Mouse (Mus musculus) mature B cell (primary cell): ENCODE data around the gene Gramd2.

Experiments
- in situ Hi-C: fragments of 300-500 bp; cut with MboI; formaldehyde crosslinking; loops from 2 replicates; pipeline ENCODE4 v1.14.3; 2019

Gramd2 gene

GRCm38 (mm10) chr9:59679678-59680533, at the start of gene Gramd2:
Gramd2 (plus strand) TSS chr9:59680144.
- in situ Hi-C loops, result no loop called here

- in situ Hi-C loops, result no loop called here
These were observed 41.6 kb upstream of the Gramd2 start for GRCm38 (mm10) chr9:59638372-59638771.

- in situ Hi-C loops, result no loop called here
These were observed 40.0 kb upstream of the Gramd2 start for GRCm38 (mm10) chr9:59639936-59640335.

GRCm38 (mm10) chr9:59641320-59641719, 38.6 kb upstream of the Gramd2 start:
- in situ Hi-C loops, result no loop called here

- in situ Hi-C loops, result no loop called here
These were observed 30.0 kb upstream of the Gramd2 start for GRCm38 (mm10) chr9:59649911-59650310.

- in situ Hi-C loops, result no loop called here
These were observed 26.6 kb upstream of the Gramd2 start for GRCm38 (mm10) chr9:59653371-59653770.

GRCm38 (mm10) chr9:59654450-59654983, 25.4 kb upstream of the Gramd2 start:
- in situ Hi-C loops, result no loop called here

GRCm38 (mm10) chr9:59655958-59656634, 23.8 kb upstream of the Gramd2 start, which contains the start of gene Pkm:
Pkm (plus strand) TSS chr9:59656368.
- in situ Hi-C loops, result no loop called here

- in situ Hi-C loops, result no loop called here
These were observed 23.0 kb upstream of the Gramd2 start for GRCm38 (mm10) chr9:59656635-59657617.

GRCm38 (mm10) chr9:59658146-59658545, 21.8 kb upstream of the Gramd2 start:
- in situ Hi-C loops, result no loop called here

- in situ Hi-C loops, result no loop called here
These were observed 20.6 kb upstream of the Gramd2 start for GRCm38 (mm10) chr9:59659036-59660026.

- in situ Hi-C loops, result no loop called here
These were observed 19.5 kb upstream of the Gramd2 start for GRCm38 (mm10) chr9:59660421-59660820.

- in situ Hi-C loops, result no loop called here
These were observed 18.5 kb upstream of the Gramd2 start for GRCm38 (mm10) chr9:59661298-59661975.

GRCm38 (mm10) chr9:59663226-59663625, 16.7 kb upstream of the Gramd2 start:
- in situ Hi-C loops, result no loop called here

GRCm38 (mm10) chr9:59663957-59664356, 16.0 kb upstream of the Gramd2 start:
- in situ Hi-C loops, result no loop called here

GRCm38 (mm10) chr9:59664664-59665256, 15.2 kb upstream of the Gramd2 start:
- in situ Hi-C loops, result no loop called here

- in situ Hi-C loops, result no loop called here
These were observed 13.9 kb upstream of the Gramd2 start for GRCm38 (mm10) chr9:59666016-59666415.

GRCm38 (mm10) chr9:59666813-59667212, 13.1 kb upstream of the Gramd2 start:
- in situ Hi-C loops, result no loop called here

GRCm38 (mm10) chr9:59667250-59667649, 12.7 kb upstream of the Gramd2 start:
- in situ Hi-C loops, result no loop called here
